Mouse (Mus musculus) heart, adult 2 months (tissue): ENCODE results near the gene Eps8. TPM values are rescaled to one million over a fixed set of nuclear protein-coding genes. Genes with fewer than 3 reads are reported as not detected.

Source experiments
- DNase-seq, 2 experiments: peaks; one replicate each; pipeline ENCODE4 v3.0.0; 2021
- H3K27ac ChIP-seq: fragments of 200-600 bp; 2 replicates; pipeline ENCODE4 v1.8.1; 2022
- H3K27me3 ChIP-seq: fragments of 200-500 bp; 2 replicates; pipeline ENCODE4 v1.6.1; 2012; ENCODE audit warnings: mild to moderate bottlenecking, low read length, inconsistent platforms, mixed read lengths; ENCODE audit not compliant: control insufficient read depth, insufficient read depth
- H3K36me3 ChIP-seq: fragments of 200-500 bp; 2 replicates; pipeline ENCODE4 v1.6.1; 2012; ENCODE audit warnings: low read length, inconsistent platforms; ENCODE audit not compliant: control insufficient read depth, insufficient read depth
- H3K4me1 ChIP-seq: fragments of 200-500 bp; 2 replicates; pipeline ENCODE4 v1.6.1; 2011; ENCODE audit warnings: low read length; ENCODE audit not compliant: control insufficient read depth, insufficient read depth
- H3K4me3 ChIP-seq: fragments of 200-600 bp; 2 replicates; pipeline ENCODE4 v1.8.1; 2022
- H3K79me2 ChIP-seq: fragments of 200-500 bp; replicated peaks from 2 replicates; pipeline ENCODE4 v1.6.1; 2012; ENCODE audit warnings: mild to moderate bottlenecking, inconsistent platforms, low read length, moderate library complexity, mixed read lengths; ENCODE audit not compliant: control insufficient read depth, insufficient read depth
- H3K9ac ChIP-seq: fragments of 200-500 bp; 2 replicates; pipeline ENCODE4 v1.6.1; 2012; ENCODE audit warnings: low read depth, mild to moderate bottlenecking, control low read depth, inconsistent platforms, low read length, mixed read lengths
- CTCF ChIP-seq: fragments of 200-600 bp; IDR thresholded peaks from 2 replicates; pipeline ENCODE4 v1.8.1; 2022; ENCODE audit warnings: antibody characterized with exemption, mild to moderate bottlenecking, moderate library complexity
- EP300 ChIP-seq: fragments of 200-500 bp; IDR thresholded peaks from 2 replicates; pipeline ENCODE4 v1.6.1; 2011; ENCODE audit warnings: low read depth, low read length, control low read depth; ENCODE audit not compliant: insufficient read depth
- POLR2A ChIP-seq: fragments of 200-500 bp; IDR thresholded peaks from 2 replicates; pipeline ENCODE4 v1.6.1; 2011; ENCODE audit warnings: mild to moderate bottlenecking, low read depth, low read length, control low read depth; ENCODE audit not compliant: insufficient read depth
- WGBS: fragments of 180-500 bp; shearing (Covaris S2); methylation state at CpG from one replicate; pipeline ENCODE4 v1.1.7; 2018; 5-methylcytosine and 5-hydroxymethylcytosine counted together
- intact Hi-C: fragments of 180-260 bp; cut with DNase I; formaldehyde crosslinking; loops from one replicate; pipeline ENCODE4 v1.15.1; 2025
- polyA plus RNA-seq: library from polyadenylated mRNA; depleted of rRNA; stranded (reverse); fragments of >200 nt; gene quantifications from 2 replicates; pipeline ENCODE4 v1.2.3, GENCODE M21; 2012
- total RNA-seq, 2 experiments: library from RNA; stranded (reverse); gene quantifications; 2 replicates each; pipeline ENCODE4 v1.2.3; 2021

Eps8 gene
- total and polyA plus RNA-seq, 3 experiments = 6.7 to 12.2 (median 11.6) TPM

DNA sequence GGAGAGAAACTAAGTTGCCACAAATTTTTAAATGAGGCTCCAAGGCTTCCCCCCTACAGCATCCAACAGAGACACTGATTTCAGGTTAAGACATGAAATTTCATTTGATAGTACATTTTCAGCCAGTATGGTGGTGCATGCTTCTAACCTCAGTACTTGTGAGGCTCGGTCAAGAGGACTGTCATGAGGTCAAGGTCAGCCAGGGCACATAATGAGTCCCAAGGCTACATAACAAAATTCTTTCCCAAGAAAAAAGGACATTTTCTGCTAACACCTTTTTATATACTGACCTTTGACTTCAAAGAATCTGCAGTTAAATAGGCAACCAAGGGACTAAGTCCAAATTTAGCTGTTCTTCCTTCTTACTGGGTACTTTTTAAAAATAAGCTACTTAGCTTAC, 181.2 kb downstream of the Eps8 start:
- intact Hi-C loops = no loop called here
- peak overlapping the region; percentile 4; the same call in 1 of the 2 replicates for H3K27ac ChIP-seq
- TF ChIP-seq POLR2A (no peak), EP300 (no peak), CTCF (no peak)
- peaks cover 7% of the 10 kb centered on the region for H3K4me1 ChIP-seq
- no peaks in the 10 kb centered on the region for H3K27me3 ChIP-seq
- WGBS = 79% methylated on average over 1 of the region's 1 CpGs
- H3K36me3 ChIP-seq = peaks cover 3% of the 10 kb centered on the region
- H3K4me3 ChIP-seq = no peak overlapping the region
- H3K9ac ChIP-seq = no peak overlapping the region
- no peaks in the 10 kb centered on the region for H3K79me2 ChIP-seq
- DNase-seq = no peak

DNA sequence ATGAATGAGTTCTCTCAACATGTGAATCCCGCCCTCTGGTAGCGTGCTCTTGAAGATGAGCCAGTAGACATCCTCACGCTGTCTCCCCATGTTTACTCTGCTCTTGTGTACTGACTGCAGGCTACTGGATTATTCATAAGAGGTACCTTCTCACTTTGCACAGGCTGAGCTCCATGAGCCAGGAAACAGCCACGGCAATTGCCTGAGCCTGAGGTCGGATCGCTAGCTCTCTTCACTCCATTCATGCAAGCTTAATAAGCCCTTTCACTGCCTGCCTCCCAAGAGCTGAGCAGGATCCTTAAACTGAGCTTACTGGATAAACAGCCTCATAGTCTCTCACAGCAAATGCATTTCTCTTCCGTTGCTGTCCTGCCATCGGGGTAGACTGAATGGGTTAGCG, 182.5 kb downstream of the Eps8 start:
- DNase-seq = no peak
- intact Hi-C loops = no loop called here
- H3K4me3 ChIP-seq = no peak overlapping the region
- TF ChIP-seq EP300 = no peak
- no peak for TF ChIP-seq CTCF
- TF ChIP-seq POLR2A = no peak
- H3K27ac ChIP-seq = no peak overlapping the region
- H3K79me2 ChIP-seq = no peaks in the 10 kb centered on the region
- H3K4me1 ChIP-seq = peaks cover 7% of the 10 kb centered on the region
- peaks cover 3% of the 10 kb centered on the region for H3K36me3 ChIP-seq
- H3K27me3 ChIP-seq = no peaks in the 10 kb centered on the region
- 96% methylated on average over 9 of the region's 9 CpGs for WGBS
- no peak overlapping the region for H3K9ac ChIP-seq

DNA sequence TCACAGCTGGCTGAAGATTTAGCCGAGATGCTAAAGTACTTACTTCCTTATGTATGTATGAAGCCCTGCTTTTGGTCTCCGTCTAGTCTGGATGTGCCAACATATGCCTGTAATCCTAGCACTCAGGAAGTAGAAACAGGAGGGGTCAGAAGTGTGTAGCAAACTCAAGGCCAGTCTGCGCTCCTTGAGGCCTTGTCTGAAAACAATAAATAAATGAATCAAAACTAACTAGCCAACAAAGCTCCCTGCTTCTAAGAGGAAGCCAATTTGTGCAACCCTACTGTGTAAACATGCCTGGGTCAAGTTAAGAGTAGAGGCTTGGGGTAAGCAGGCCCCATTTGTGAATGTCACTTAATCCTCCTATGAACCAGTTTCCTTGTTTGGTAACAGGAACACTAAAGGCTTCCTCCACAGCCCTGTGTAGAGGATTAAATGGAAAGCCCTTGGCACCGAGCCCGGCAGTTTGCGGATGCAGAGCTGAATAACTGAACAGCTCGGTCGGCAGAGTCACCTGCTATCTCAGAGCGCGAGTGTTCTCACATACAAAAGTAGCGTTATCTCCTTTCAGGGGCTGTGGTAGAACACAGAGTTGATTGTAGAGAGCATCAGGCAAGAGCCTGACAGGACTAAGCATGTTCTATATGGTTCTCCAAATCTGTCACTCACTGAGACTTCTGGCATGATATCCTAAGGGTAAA, 183.6 kb downstream of the Eps8 start:
- Histone ChIP-seq H3K9ac (no peak overlapping the region), H3K79me2 (no peaks in the 10 kb centered on the region), H3K36me3 (peaks cover 3% of the 10 kb centered on the region), H3K27ac (peak overlapping the region; percentile 51), H3K4me3 (no peak overlapping the region), H3K27me3 (no peaks in the 10 kb centered on the region), H3K4me1 (peaks cover 9% of the 10 kb centered on the region)
- no peak for TF ChIP-seq EP300
- TF ChIP-seq POLR2A = no peak
- no peak for TF ChIP-seq CTCF
- intact Hi-C loops = no loop called here
- peak; percentile 85 to 86 for DNase-seq
- WGBS = 13% methylated on average over 11 of the region's 11 CpGs

DNA sequence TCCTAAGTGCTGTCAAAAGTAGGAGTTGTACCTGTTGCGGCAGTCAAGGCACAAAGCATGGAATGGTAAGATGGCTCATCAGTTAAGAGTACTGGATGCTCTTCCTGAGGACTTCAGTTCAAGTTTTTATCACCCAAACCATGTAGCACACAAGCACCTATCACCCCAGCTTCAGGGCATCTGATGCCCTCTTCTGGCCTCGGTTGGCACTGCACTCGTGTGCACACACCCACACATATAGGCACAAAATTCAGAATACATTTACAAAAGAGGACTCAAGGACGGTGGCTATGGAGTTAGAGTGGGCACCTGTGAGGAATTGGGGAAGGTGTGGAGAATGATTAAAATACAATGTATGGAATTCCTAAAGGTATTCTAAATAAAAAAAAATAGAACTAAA, 185.1 kb downstream of the Eps8 start:
- Histone ChIP-seq H3K79me2 (no peaks in the 10 kb centered on the region), H3K27ac (no peak overlapping the region), H3K36me3 (peaks cover 6% of the 10 kb centered on the region), H3K9ac (no peak overlapping the region), H3K4me3 (no peak overlapping the region), H3K27me3 (no peaks in the 10 kb centered on the region), H3K4me1 (peaks cover 12% of the 10 kb centered on the region)
- TF ChIP-seq POLR2A = no peak
- no peak for TF ChIP-seq EP300
- peak; percentile 18 for TF ChIP-seq CTCF
- intact Hi-C loops = no loop called here
- DNase-seq = no peak
- 100% methylated on average over 4 of the region's 4 CpGs for WGBS

DNA sequence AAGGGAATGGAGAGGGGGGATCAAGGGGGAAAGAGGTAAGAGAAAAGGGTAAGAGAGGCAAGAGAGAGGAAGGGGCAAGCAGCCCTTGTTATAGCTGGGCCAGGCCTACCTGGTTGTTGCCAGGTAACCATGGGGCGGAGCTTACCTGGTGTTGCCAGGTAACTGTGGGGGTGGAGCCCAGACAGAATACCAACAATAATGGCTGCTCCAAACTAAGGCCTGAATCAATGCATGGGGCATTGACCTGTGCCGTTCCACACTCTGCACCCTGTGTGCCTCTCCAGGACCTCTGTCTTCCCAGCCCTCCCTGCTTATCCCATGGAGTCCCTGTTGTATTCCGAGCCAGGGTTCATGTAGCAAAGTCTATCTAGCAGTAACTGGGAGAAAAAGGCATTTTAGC, 187.0 kb downstream of the Eps8 start:
- 85% methylated on average over 3 of the region's 3 CpGs for WGBS
- TF ChIP-seq CTCF = no peak
- TF ChIP-seq EP300 = no peak
- no peak for TF ChIP-seq POLR2A
- H3K36me3 ChIP-seq = peaks cover 6% of the 10 kb centered on the region
- H3K79me2 ChIP-seq = no peaks in the 10 kb centered on the region
- no peak for DNase-seq
- H3K4me3 ChIP-seq = no peak overlapping the region
- intact Hi-C loops = no loop called here
- H3K9ac ChIP-seq = no peak overlapping the region
- no peak overlapping the region for H3K27ac ChIP-seq
- no peaks in the 10 kb centered on the region for H3K27me3 ChIP-seq
- peaks cover 12% of the 10 kb centered on the region for H3K4me1 ChIP-seq

DNA sequence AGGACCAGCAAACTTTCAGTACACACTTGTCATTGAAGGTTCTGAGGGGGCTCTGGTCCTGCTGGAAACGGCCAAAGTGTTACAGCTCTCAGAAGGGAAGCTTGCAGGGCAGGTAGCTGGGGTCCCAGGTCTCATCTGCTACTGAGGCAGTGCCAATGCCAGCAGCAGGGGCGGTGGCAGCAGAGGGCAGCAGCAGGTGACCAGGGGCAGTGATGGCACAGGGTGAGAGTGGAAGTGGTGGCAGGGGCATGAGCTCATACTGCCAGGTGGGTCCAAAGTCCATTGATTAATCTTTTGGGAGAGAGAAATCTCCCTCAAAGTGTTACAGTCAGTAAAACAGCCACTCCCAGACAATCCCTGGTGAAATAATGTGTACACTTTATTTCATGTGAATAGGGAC, 188.4 kb downstream of the Eps8 start:
- peaks cover 10% of the 10 kb centered on the region for H3K4me1 ChIP-seq
- H3K4me3 ChIP-seq = no peak overlapping the region
- no peak for TF ChIP-seq CTCF
- no peak for TF ChIP-seq EP300
- TF ChIP-seq POLR2A = no peak
- H3K27ac ChIP-seq = no peak overlapping the region
- 89% methylated on average over 2 of the region's 2 CpGs for WGBS
- no peaks in the 10 kb centered on the region for H3K27me3 ChIP-seq
- H3K9ac ChIP-seq = no peak overlapping the region
- H3K36me3 ChIP-seq = peaks cover 6% of the 10 kb centered on the region
- H3K79me2 ChIP-seq = no peaks in the 10 kb centered on the region
- intact Hi-C loops = no loop called here
- DNase-seq = no peak
